Mouse (Mus musculus): Measurements from ENCODE around the gene Tns4. TPM values are rescaled to one million over a fixed set of nuclear protein-coding genes. Genes with fewer than 3 reads are reported as not detected.

The Tns4 gene
- polyA plus RNA-seq, 1 experiment from 2014 or later, result 0.93 TPM

GRCm38 (mm10) chr11:99041051-99041729 is 47.9 kb downstream of the Tns4 start, which contains the start of gene Igfbp4:
TSS of gene Igfbp4 (plus strand) at chr11:99041244.
- Histone ChIP-seq H3K4me3 (replicated peaks) (peak within 1 kb of the TSS; percentile 83), H3K9me3 (no peaks in the 10 kb centered on the region), H3K9ac (peak within 1 kb of the TSS; percentile 99), H3K27ac (peak within 1 kb of the TSS; percentile 95), H3K4me1 (replicated peaks) (peaks cover 35% of the 10 kb centered on the region), H3K4me2 (replicated peaks) (peak within 1 kb of the TSS; percentile 95), H3K27me3 (replicated peaks) (no peaks in the 10 kb centered on the region), H3K36me3 (no peaks in the 10 kb centered on the region)
- ATAC-seq, result peak; percentile 84
- WGBS, result under 1% methylated on average over 63 of the region's 63 CpGs

- no peaks in the 10 kb centered on the region for H3K27me3 ChIP-seq (replicated peaks)
- peak overlapping the region; percentile 83 for H3K4me3 ChIP-seq (replicated peaks)
- H3K36me3 ChIP-seq, result no peaks in the 10 kb centered on the region
- peak overlapping the region; percentile 99 for H3K9ac ChIP-seq
- peak overlapping the region; percentile 95 for H3K27ac ChIP-seq
- H3K4me2 ChIP-seq (replicated peaks), result peak overlapping the region; percentile 95
- peaks cover 28% of the 10 kb centered on the region for H3K4me1 ChIP-seq (replicated peaks)
- 1% methylated on average over 17 of the region's 17 CpGs for WGBS
- H3K9me3 ChIP-seq, result no peaks in the 10 kb centered on the region
- ATAC-seq, result peak; percentile 13
These were observed 48.6 kb downstream of the Tns4 start for GRCm38 (mm10) chr11:99040346-99040974.

GRCm38 (mm10) chr11:99039782-99040181 is 49.3 kb downstream of the Tns4 start:
- H3K27ac ChIP-seq, result peak overlapping the region; percentile 95
- ATAC-seq, result peak; percentile 75
- H3K27me3 ChIP-seq (replicated peaks), result no peaks in the 10 kb centered on the region
- H3K4me2 ChIP-seq (replicated peaks), result peak overlapping the region; percentile 95
- H3K4me3 ChIP-seq (replicated peaks), result peak overlapping the region; percentile 83
- WGBS, result under 1% methylated on average over 15 of the region's 15 CpGs
- peaks cover 21% of the 10 kb centered on the region for H3K4me1 ChIP-seq (replicated peaks)
- peak overlapping the region; percentile 38 for H3K9ac ChIP-seq
- H3K36me3 ChIP-seq, result no peaks in the 10 kb centered on the region
- H3K9me3 ChIP-seq, result no peaks in the 10 kb centered on the region

- H3K36me3 ChIP-seq, result no peaks in the 10 kb centered on the region
- no peaks in the 10 kb centered on the region for H3K9me3 ChIP-seq
- ATAC-seq, result no peak
- WGBS, result 73% methylated on average over 6 of the region's 6 CpGs
- H3K4me1 ChIP-seq (replicated peaks), result no peaks in the 10 kb centered on the region; the same call in 1 of the 2 replicates
- H3K9ac ChIP-seq, result no peak overlapping the region
- H3K27me3 ChIP-seq (replicated peaks), result no peaks in the 10 kb centered on the region
- H3K27ac ChIP-seq, result no peak overlapping the region
- no peak overlapping the region for H3K4me2 ChIP-seq (replicated peaks)
- H3K4me3 ChIP-seq (replicated peaks), result no peak overlapping the region
These were observed 52.9 kb downstream of the Tns4 start for GRCm38 (mm10) chr11:99036254-99036653.

- Histone ChIP-seq H3K27ac (no peak overlapping the region), H3K4me3 (replicated peaks) (no peak overlapping the region), H3K36me3 (no peaks in the 10 kb centered on the region), H3K9ac (no peak overlapping the region), H3K4me1 (replicated peaks) (no peaks in the 10 kb centered on the region), H3K27me3 (replicated peaks) (no peaks in the 10 kb centered on the region), H3K9me3 (no peaks in the 10 kb centered on the region), H3K4me2 (replicated peaks) (no peak overlapping the region)
- WGBS, result 69% methylated on average over 4 of the region's 4 CpGs
- ATAC-seq, result no peak
These were observed 53.8 kb downstream of the Tns4 start for GRCm38 (mm10) chr11:99035350-99035749.

- no peak overlapping the region for H3K4me3 ChIP-seq (replicated peaks)
- H3K27me3 ChIP-seq (replicated peaks), result no peaks in the 10 kb centered on the region
- H3K36me3 ChIP-seq, result no peaks in the 10 kb centered on the region
- ATAC-seq, result no peak
- no peak overlapping the region for H3K9ac ChIP-seq
- WGBS, result 81% methylated on average over 12 of the region's 12 CpGs
- no peak overlapping the region for H3K27ac ChIP-seq
- no peaks in the 10 kb centered on the region for H3K4me1 ChIP-seq (replicated peaks)
- no peaks in the 10 kb centered on the region for H3K9me3 ChIP-seq
- H3K4me2 ChIP-seq (replicated peaks), result no peak overlapping the region
These were observed 62.1 kb downstream of the Tns4 start for GRCm38 (mm10) chr11:99026899-99027440.

- no peaks in the 10 kb centered on the region for H3K4me1 ChIP-seq (replicated peaks)
- ATAC-seq, result no peak
- H3K4me3 ChIP-seq (replicated peaks), result no peak overlapping the region
- no peaks in the 10 kb centered on the region for H3K36me3 ChIP-seq
- 86% methylated on average over 6 of the region's 6 CpGs for WGBS
- no peak overlapping the region for H3K4me2 ChIP-seq (replicated peaks)
- H3K9ac ChIP-seq, result no peak overlapping the region
- no peaks in the 10 kb centered on the region for H3K27me3 ChIP-seq (replicated peaks)
- no peaks in the 10 kb centered on the region for H3K9me3 ChIP-seq
- H3K27ac ChIP-seq, result no peak overlapping the region
These were observed 63.2 kb downstream of the Tns4 start for GRCm38 (mm10) chr11:99025878-99026277.

- Histone ChIP-seq H3K4me1 (replicated peaks) (no peaks in the 10 kb centered on the region), H3K27ac (0 out of 2 replicates have a peak overlapping the region, but pooled peaks have one; percentile 37), H3K36me3 (peaks cover 6% of the 10 kb centered on the region), H3K4me2 (replicated peaks) (peak overlapping the region; percentile 52), H3K27me3 (replicated peaks) (no peaks in the 10 kb centered on the region), H3K9ac (no peak overlapping the region), H3K9me3 (no peaks in the 10 kb centered on the region), H3K4me3 (replicated peaks) (peak overlapping the region; percentile 27)
- WGBS, result 40% methylated on average over 18 of the region's 18 CpGs
- peak; percentile 43 for ATAC-seq
These were observed 64.5 kb downstream of the Tns4 start for GRCm38 (mm10) chr11:99024468-99025134.

- ATAC-seq, result peak; percentile 97
- Histone ChIP-seq H3K4me2 (replicated peaks) (peak within 1 kb of the TSS; percentile 52), H3K4me1 (replicated peaks) (no peaks in the 10 kb centered on the region), H3K36me3 (peaks cover 6% of the 10 kb centered on the region), H3K27me3 (replicated peaks) (no peaks in the 10 kb centered on the region), H3K9ac (peak within 1 kb of the TSS; percentile 73), H3K9me3 (no peaks in the 10 kb centered on the region), H3K27ac (peak within 1 kb of the TSS; percentile 63), H3K4me3 (replicated peaks) (peak within 1 kb of the TSS; percentile 74)
- under 1% methylated on average over 54 of the region's 54 CpGs for WGBS
These were observed 65.3 kb downstream of the Tns4 start, which contains the start of gene Top2a for GRCm38 (mm10) chr11:99023500-99024467. TSS of gene Top2a (minus strand) at chr11:99024189.

- Histone ChIP-seq H3K27ac (no peak overlapping the region), H3K27me3 (replicated peaks) (no peaks in the 10 kb centered on the region), H3K4me3 (replicated peaks) (peak overlapping the region; percentile 74), H3K9me3 (no peaks in the 10 kb centered on the region), H3K9ac (peak overlapping the region; percentile 73), H3K4me2 (replicated peaks) (peak overlapping the region; percentile 48), H3K4me1 (replicated peaks) (no peaks in the 10 kb centered on the region), H3K36me3 (peaks cover 12% of the 10 kb centered on the region)
- ATAC-seq, result no peak
- WGBS, result 2% methylated on average over 4 of the region's 4 CpGs
These were observed 66.0 kb downstream of the Tns4 start for GRCm38 (mm10) chr11:99023094-99023493.

- 65% methylated on average over 5 of the region's 5 CpGs for WGBS
- H3K4me3 ChIP-seq (replicated peaks), result peak overlapping the region; percentile 74
- peak overlapping the region; percentile 73; the same call in 1 of the 2 replicates for H3K9ac ChIP-seq
These were observed 66.6 kb downstream of the Tns4 start for GRCm38 (mm10) chr11:99022384-99022933.

More at GRCm38 (mm10) chr11:99022384-99022933, 66.6 kb downstream of the Tns4 start:
- Histone ChIP-seq H3K36me3 (peaks cover 18% of the 10 kb centered on the region), H3K27me3 (replicated peaks) (no peaks in the 10 kb centered on the region), H3K4me2 (replicated peaks) (peak overlapping the region; percentile 48), H3K27ac (no peak overlapping the region), H3K4me1 (replicated peaks) (no peaks in the 10 kb centered on the region), H3K9me3 (no peaks in the 10 kb centered on the region)
- ATAC-seq, result no peak
